Mouse (Mus musculus) forebrain, embryonic 13.5 days (tissue): Measurements from ENCODE around the gene Ptpa. TPM values are rescaled to one million over a fixed set of nuclear protein-coding genes. Genes with fewer than 3 reads are reported as not detected.

Source experiments
- ATAC-seq: fragments of 200-750 bp; cut with Nextera tagmentation; 2 replicates; pipeline ENCODE4 v1.8.0; 2017
- H3K27ac ChIP-seq: fragments of 300-500 bp; sonication (generic); 2 replicates; pipeline ENCODE4 v1.5.1; 2015; ENCODE audit warnings: inconsistent platforms, mild to moderate bottlenecking, moderate library complexity
- H3K27me3 ChIP-seq: fragments of 300-500 bp; sonication (generic); 2 replicates; pipeline ENCODE4 v1.6.1; 2015; ENCODE audit warnings: mild to moderate bottlenecking, inconsistent platforms
- H3K36me3 ChIP-seq: fragments of 300-500 bp; sonication (generic); 2 replicates; pipeline ENCODE4 v1.6.1; 2015; ENCODE audit warnings: mild to moderate bottlenecking, inconsistent platforms; ENCODE audit not compliant: poor library complexity, severe bottlenecking
- H3K4me1 ChIP-seq: fragments of 300-500 bp; sonication (generic); 2 replicates; pipeline ENCODE4 v1.6.1; 2015; ENCODE audit warnings: inconsistent platforms
- H3K4me2 ChIP-seq: fragments of 300-500 bp; sonication (generic); 2 replicates; pipeline ENCODE4 v1.6.1; 2015; ENCODE audit warnings: inconsistent platforms, mild to moderate bottlenecking, moderate library complexity
- H3K4me3 ChIP-seq: fragments of 300-500 bp; sonication (generic); 2 replicates; pipeline ENCODE4 v1.5.1; 2015; ENCODE audit warnings: mild to moderate bottlenecking, inconsistent platforms
- H3K9ac ChIP-seq: fragments of 300-500 bp; sonication (generic); 2 replicates; pipeline ENCODE4 v1.6.1; 2015; ENCODE audit warnings: mild to moderate bottlenecking, inconsistent platforms
- H3K9me3 ChIP-seq: fragments of 300-500 bp; sonication (generic); replicated peaks from 2 replicates; pipeline ENCODE4 v1.6.1; 2016; ENCODE audit warnings: inconsistent platforms
- WGBS: fragments of 180-500 bp; shearing (Covaris S2); methylation state at CpG from one replicate; pipeline ENCODE4 v1.1.7; 2015; 5-methylcytosine and 5-hydroxymethylcytosine counted together
- polyA plus RNA-seq: library from polyadenylated mRNA; unstranded; fragments of >200 nt; fragmentation: Nextera tagmentation; extraction: Ambion mirVana; gene quantifications from 2 replicates; pipeline ENCODE4 v1.2.1, GENCODE M21; 2015

Ptpa gene
- 126 and 141 TPM in 2 replicates for polyA plus RNA-seq

- peak; percentile 95 for ATAC-seq
- H3K36me3 ChIP-seq: peaks cover 8% of the 10 kb centered on the region; the same call in 1 of the 2 replicates
- H3K4me3 ChIP-seq: peak within 1 kb of the TSS; percentile 83
- H3K4me1 ChIP-seq: peaks cover 52% of the 10 kb centered on the region
- peak within 1 kb of the TSS; percentile 95 for H3K9ac ChIP-seq
- no peaks in the 10 kb centered on the region for H3K27me3 ChIP-seq
- H3K27ac ChIP-seq: peak within 1 kb of the TSS; percentile 97
- H3K4me2 ChIP-seq: peak within 1 kb of the TSS; percentile 77
- WGBS: under 1% methylated on average over 61 of the region's 67 CpGs
- no peaks in the 10 kb centered on the region for H3K9me3 ChIP-seq
Measured at GRCm38 (mm10) chr2:30415936-30416648, at the start of gene Ptpa. Ptpa (plus strand) TSS chr2:30416039.

- Histone ChIP-seq H3K9ac (no peak overlapping the region), H3K27me3 (no peaks in the 10 kb centered on the region), H3K4me1 (peaks cover 14% of the 10 kb centered on the region), H3K4me3 (no peak overlapping the region), H3K4me2 (no peak overlapping the region), H3K27ac (no peak overlapping the region), H3K36me3 (peaks cover 43% of the 10 kb centered on the region), H3K9me3 (no peaks in the 10 kb centered on the region)
- no peak for ATAC-seq
- WGBS: 69% methylated on average over 5 of the region's 5 CpGs
Measured at GRCm38 (mm10) chr2:30366203-30366602, 49.6 kb upstream of the Ptpa start.

GRCm38 (mm10) chr2:30371544-30371943 lies 44.3 kb upstream of the Ptpa start:
- 97% methylated on average over 8 of the region's 8 CpGs for WGBS
- H3K36me3 ChIP-seq: peaks cover 92% of the 10 kb centered on the region
- H3K4me1 ChIP-seq: no peaks in the 10 kb centered on the region
- H3K27me3 ChIP-seq: no peaks in the 10 kb centered on the region
- H3K4me3 ChIP-seq: no peak overlapping the region
- no peak overlapping the region for H3K27ac ChIP-seq
- ATAC-seq: no peak
- no peak overlapping the region for H3K4me2 ChIP-seq
- no peak overlapping the region for H3K9ac ChIP-seq
- no peaks in the 10 kb centered on the region for H3K9me3 ChIP-seq

- no peaks in the 10 kb centered on the region for H3K9me3 ChIP-seq
- WGBS: 97% methylated on average over 5 of the region's 5 CpGs
- H3K36me3 ChIP-seq: peaks cover 96% of the 10 kb centered on the region
Measured at GRCm38 (mm10) chr2:30372726-30373125, 43.1 kb upstream of the Ptpa start.

GRCm38 (mm10) chr2:30375893-30376292 lies 39.9 kb upstream of the Ptpa start:
- Histone ChIP-seq H3K4me3 (no peak overlapping the region), H3K36me3 (peaks cover 96% of the 10 kb centered on the region), H3K27ac (no peak overlapping the region), H3K27me3 (no peaks in the 10 kb centered on the region), H3K9me3 (no peaks in the 10 kb centered on the region), H3K4me1 (no peaks in the 10 kb centered on the region), H3K9ac (no peak overlapping the region), H3K4me2 (no peak overlapping the region)
- no peak for ATAC-seq
- WGBS: 95% methylated on average over 10 of the region's 10 CpGs

More at GRCm38 (mm10) chr2:30372726-30373125, 43.1 kb upstream of the Ptpa start:
- H3K4me1 ChIP-seq: no peaks in the 10 kb centered on the region
- no peak overlapping the region for H3K27ac ChIP-seq
- H3K9ac ChIP-seq: no peak overlapping the region
- H3K27me3 ChIP-seq: no peaks in the 10 kb centered on the region
- H3K4me3 ChIP-seq: no peak overlapping the region
- H3K4me2 ChIP-seq: no peak overlapping the region
- ATAC-seq: no peak

GRCm38 (mm10) chr2:30377721-30378120 lies 38.1 kb upstream of the Ptpa start:
- no peak overlapping the region for H3K4me2 ChIP-seq
- H3K27ac ChIP-seq: no peak overlapping the region
- H3K9me3 ChIP-seq: no peaks in the 10 kb centered on the region
- no peaks in the 10 kb centered on the region for H3K27me3 ChIP-seq
- no peak for ATAC-seq
- no peaks in the 10 kb centered on the region for H3K4me1 ChIP-seq
- 85% methylated on average over 5 of the region's 5 CpGs for WGBS
- H3K36me3 ChIP-seq: peaks cover 96% of the 10 kb centered on the region
- H3K9ac ChIP-seq: no peak overlapping the region
- H3K4me3 ChIP-seq: no peak overlapping the region

- WGBS: 93% methylated on average over 7 of the region's 7 CpGs
- peaks cover 97% of the 10 kb centered on the region for H3K36me3 ChIP-seq
- ATAC-seq: no peak
Measured at GRCm38 (mm10) chr2:30379307-30379706, 36.5 kb upstream of the Ptpa start.

GRCm38 (mm10) chr2:30380564-30381376 lies 35.1 kb upstream of the Ptpa start:
- H3K27ac ChIP-seq: no peak overlapping the region
- ATAC-seq: no peak
- H3K36me3 ChIP-seq: peaks cover 96% of the 10 kb centered on the region
- 88% methylated on average over 10 of the region's 10 CpGs for WGBS
- H3K27me3 ChIP-seq: no peaks in the 10 kb centered on the region
- H3K4me1 ChIP-seq: no peaks in the 10 kb centered on the region
- no peak overlapping the region for H3K4me2 ChIP-seq
- no peak overlapping the region for H3K4me3 ChIP-seq
- H3K9ac ChIP-seq: no peak overlapping the region
- H3K9me3 ChIP-seq: no peaks in the 10 kb centered on the region

More at GRCm38 (mm10) chr2:30379307-30379706, 36.5 kb upstream of the Ptpa start:
- H3K4me2 ChIP-seq: no peak overlapping the region
- no peaks in the 10 kb centered on the region for H3K27me3 ChIP-seq
- H3K4me1 ChIP-seq: no peaks in the 10 kb centered on the region
- H3K4me3 ChIP-seq: no peak overlapping the region
- H3K9ac ChIP-seq: no peak overlapping the region
- no peak overlapping the region for H3K27ac ChIP-seq
- no peaks in the 10 kb centered on the region for H3K9me3 ChIP-seq

GRCm38 (mm10) chr2:30381377-30381725 lies 34.5 kb upstream of the Ptpa start:
- Histone ChIP-seq H3K9ac (no peak overlapping the region), H3K4me2 (no peak overlapping the region), H3K27ac (no peak overlapping the region), H3K27me3 (no peaks in the 10 kb centered on the region), H3K36me3 (peaks cover 90% of the 10 kb centered on the region), H3K9me3 (no peaks in the 10 kb centered on the region), H3K4me3 (no peak overlapping the region), H3K4me1 (no peaks in the 10 kb centered on the region)
- WGBS: 93% methylated on average over 4 of the region's 4 CpGs
- ATAC-seq: no peak

- Histone ChIP-seq H3K36me3 (peaks cover 55% of the 10 kb centered on the region), H3K9ac (peak overlapping the region; percentile 9; the same call in 1 of the 2 replicates), H3K4me3 (no peak overlapping the region), H3K9me3 (no peaks in the 10 kb centered on the region), H3K27ac (no peak overlapping the region), H3K4me2 (no peak overlapping the region), H3K27me3 (no peaks in the 10 kb centered on the region), H3K4me1 (no peaks in the 10 kb centered on the region)
- 87% methylated on average over 5 of the region's 5 CpGs for WGBS
- no peak for ATAC-seq
Measured at GRCm38 (mm10) chr2:30384814-30385213, 31.0 kb upstream of the Ptpa start.

GRCm38 (mm10) chr2:30385591-30385990 lies 30.2 kb upstream of the Ptpa start:
- H3K27ac ChIP-seq: no peak overlapping the region
- no peak for ATAC-seq
- no peak overlapping the region for H3K9ac ChIP-seq
- H3K4me2 ChIP-seq: no peak overlapping the region
- H3K4me1 ChIP-seq: no peaks in the 10 kb centered on the region
- H3K4me3 ChIP-seq: no peak overlapping the region
- H3K9me3 ChIP-seq: no peaks in the 10 kb centered on the region
- WGBS: 90% methylated on average over 4 of the region's 4 CpGs
- no peaks in the 10 kb centered on the region for H3K27me3 ChIP-seq
- H3K36me3 ChIP-seq: peaks cover 48% of the 10 kb centered on the region

- ATAC-seq: no peak
- H3K9me3 ChIP-seq: no peaks in the 10 kb centered on the region
- H3K27ac ChIP-seq: no peak overlapping the region
- H3K4me1 ChIP-seq: 0 out of 2 replicates have a peak, but pooled peaks cover 5% of the 10 kb centered on the region
- H3K4me3 ChIP-seq: no peak overlapping the region
- WGBS: 85% methylated on average over 9 of the region's 9 CpGs
- no peak overlapping the region for H3K4me2 ChIP-seq
- H3K9ac ChIP-seq: no peak overlapping the region
- H3K27me3 ChIP-seq: no peaks in the 10 kb centered on the region
- peaks cover 34% of the 10 kb centered on the region for H3K36me3 ChIP-seq
Measured at GRCm38 (mm10) chr2:30386913-30387312, 28.9 kb upstream of the Ptpa start.
